Mouse (Mus musculus) R1 (cell line): ENCODE measurements around the gene Cela3a.

ENCODE experiments used
- DNase-seq: peaks from one replicate; pipeline ENCODE4 v3.0.0-alpha.2; 2018; ENCODE audit warnings: low read depth, low spot score

Gene Cela3a

GRCm38 (mm10) chr4:137375314-137376278 is 34.0 kb downstream of the Cela3a start:
- no peak for DNase-seq

GRCm38 (mm10) chr4:137373711-137374110 is 35.9 kb downstream of the Cela3a start:
- DNase-seq, result no peak

- DNase-seq, result no peak
Measured at GRCm38 (mm10) chr4:137371596-137372523, 37.7 kb downstream of the Cela3a start.

- peak; percentile 57 for DNase-seq
Measured at GRCm38 (mm10) chr4:137369954-137370750, 39.4 kb downstream of the Cela3a start.

- no peak for DNase-seq
Measured at GRCm38 (mm10) chr4:137368198-137368597, 41.4 kb downstream of the Cela3a start.

- DNase-seq, result peak; percentile 61
Measured at GRCm38 (mm10) chr4:137367275-137368088, 42.1 kb downstream of the Cela3a start.

GRCm38 (mm10) chr4:137366097-137366496 is 43.5 kb downstream of the Cela3a start:
- no peak for DNase-seq

- peak; percentile 39 for DNase-seq
Measured at GRCm38 (mm10) chr4:137365356-137366062, 44.1 kb downstream of the Cela3a start.

GRCm38 (mm10) chr4:137364826-137365225 is 44.8 kb downstream of the Cela3a start:
- DNase-seq, result no peak

- DNase-seq, result peak; percentile 38
Measured at GRCm38 (mm10) chr4:137360996-137361395, 48.6 kb downstream of the Cela3a start.

- DNase-seq, result peak; percentile 31
Measured at GRCm38 (mm10) chr4:137358291-137359002, 51.1 kb downstream of the Cela3a start.

- DNase-seq, result peak; percentile 96
Measured at GRCm38 (mm10) chr4:137357517-137358254, 51.9 kb downstream of the Cela3a start, which contains the start of gene Cdc42. Gene Cdc42, minus strand, starts transcription at chr4:137357720.

- peak; percentile 80 for DNase-seq
Measured at GRCm38 (mm10) chr4:137356674-137357510, 52.7 kb downstream of the Cela3a start.
